ENCODE assay signal across 18 mouse cellular contexts in the genomic region with DNA sequence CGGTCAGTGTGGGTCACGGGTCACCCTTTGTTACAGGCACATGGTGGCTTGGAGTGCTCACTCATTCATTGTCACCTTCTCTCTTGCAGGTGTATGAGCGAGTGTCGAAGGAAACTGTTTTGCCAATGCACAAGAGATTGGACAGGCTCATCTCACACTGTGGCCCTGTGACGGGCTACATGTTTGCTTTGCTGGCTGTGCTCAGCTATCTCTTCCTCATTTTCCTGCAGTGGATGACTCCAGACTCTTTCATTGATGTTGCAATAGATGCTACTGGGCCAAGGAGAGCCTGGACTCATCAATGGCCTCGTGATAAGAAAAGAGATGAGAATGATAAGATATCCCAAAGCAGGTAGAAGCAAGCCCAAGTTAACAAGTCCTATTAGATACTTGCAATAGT. TPM values are rescaled to one million over a fixed set of nuclear protein-coding genes. Genes with fewer than 3 reads are reported as not detected.
"Had no signal": no experiment of that assay in that cellular context is flagged by ENCODE, and none has a peak within 500 bp of the region (broad histone marks: within the 10 kb centered on the region; RNA-seq: fewer than 3 reads in every experiment).

No protein-coding gene starts in this region.

- ATAC-seq: inflammation-experienced regulatory T-cells, adult 6 months; liver, embryonic 12.5 days had no signal

- DNase-seq: kidney, adult 8-10 months; layer of hippocampus, adult 9-11 months; lung, postnatal 14 days; midbrain, embryonic 14.5 days; right cerebral cortex, adult 18-20 months; spleen, adult 18-20 months; thymus, adult 18-20 months; thymus, postnatal 14 days had no signal

- H3K4me1 ChIP-seq: limb, embryonic 12.5 days; lung, embryonic 15.5 days; midbrain, embryonic 10.5 days; neural tube, embryonic 15.5 days had no signal

- H3K27ac ChIP-seq: kidney, postnatal 0 days; limb, embryonic 12.5 days; liver, embryonic 12.5 days; lung, embryonic 15.5 days; midbrain, embryonic 10.5 days; neural tube, embryonic 15.5 days had no signal

- H3K27me3 ChIP-seq: liver, embryonic 12.5 days; lung, embryonic 15.5 days; neural tube, embryonic 15.5 days had no signal

- H3K4me3 ChIP-seq: limb, embryonic 12.5 days; liver, embryonic 12.5 days; lung, embryonic 15.5 days; midbrain, embryonic 10.5 days; myocyte; neural tube, embryonic 15.5 days had no signal

RNA-seq across cellular contexts. Expression of a gene that starts 5.3 kb away (rescaled TPM):
- polyA plus RNA-seq: inflammation-experienced regulatory T-cells, adult 6 months; limb, embryonic 12.5 days; liver, embryonic 12.5 days; midbrain, embryonic 10.5 days; midbrain, embryonic 14.5 days; neural tube, embryonic 11.5 days; neural tube, embryonic 15.5 days; stomach, embryonic 14.5 days had no signal

RNA-seq across cellular contexts. Expression of a gene that starts 58.4 kb away (rescaled TPM):
- polyA plus RNA-seq: inflammation-experienced regulatory T-cells, adult 6 months had no signal
